Mouse (Mus musculus) stomach, postnatal 0 days (tissue): ENCODE measurements around the gene Nodal. TPM values are rescaled to one million over a fixed set of nuclear protein-coding genes. Genes with fewer than 3 reads are reported as not detected.

Source experiments
- ATAC-seq: fragments of 200-750 bp; cut with Nextera tagmentation; 2 replicates; pipeline ENCODE4 v1.8.0; 2017; ENCODE audit not compliant: low FRiP score, low TSS enrichment
- DNase-seq: peaks from one replicate; pipeline ENCODE4 v3.0.0-alpha.2; 2016; ENCODE audit warnings: low spot score
- H3K27ac ChIP-seq: fragments of 300-500 bp; sonication (generic); replicated peaks from 2 replicates; pipeline ENCODE4 v1.5.1; 2014; ENCODE audit warnings: mild to moderate bottlenecking, control low read depth
- H3K27me3 ChIP-seq: fragments of 300-500 bp; sonication (generic); 2 replicates; pipeline ENCODE4 v1.6.1; 2014; ENCODE audit warnings: low read length; ENCODE audit not compliant: control insufficient read depth, insufficient read depth
- H3K36me3 ChIP-seq: fragments of 300-500 bp; sonication (generic); 2 replicates; pipeline ENCODE4 v1.6.1; 2014; ENCODE audit warnings: low read length, mixed read lengths; ENCODE audit not compliant: control insufficient read depth, insufficient read depth
- H3K4me1 ChIP-seq: fragments of 300-500 bp; sonication (generic); replicated peaks from 2 replicates; pipeline ENCODE4 v1.6.1; 2014; ENCODE audit warnings: antibody characterized with exemption; ENCODE audit not compliant: control insufficient read depth, insufficient read depth
- H3K4me2 ChIP-seq: fragments of 300-500 bp; sonication (generic); replicated peaks from 2 replicates; pipeline ENCODE4 v1.6.1; 2014; ENCODE audit warnings: low read depth, mild to moderate bottlenecking, control low read depth, moderate library complexity
- H3K4me3 ChIP-seq: fragments of 300-500 bp; sonication (generic); 2 replicates; pipeline ENCODE4 v1.5.1; 2014; ENCODE audit warnings: low read depth, low read length, control low read depth
- H3K9ac ChIP-seq: fragments of 300-500 bp; sonication (generic); 2 replicates; pipeline ENCODE4 v1.6.1; 2014; ENCODE audit warnings: mild to moderate bottlenecking, low read length, control low read depth, mixed read lengths
- H3K9me3 ChIP-seq: fragments of 300-500 bp; sonication (generic); 2 replicates; pipeline ENCODE4 v1.6.1; 2016; ENCODE audit warnings: low read length; ENCODE audit not compliant: control insufficient read depth
- CTCF ChIP-seq: IDR thresholded peaks from 2 replicates; pipeline ENCODE4 v1.5.1; 2016; ENCODE audit warnings: antibody characterized with exemption, low read depth, mild to moderate bottlenecking, moderate library complexity
- EP300 ChIP-seq: optimal IDR thresholded peaks from 2 replicates; pipeline ENCODE3; 2016; ENCODE audit warnings: antibody characterized with exemption
- WGBS: fragments of 180-500 bp; shearing (Covaris S2); extraction: QIAGEN DNeasy Blood & Tissue Kit; methylation state at CpG from one replicate; pipeline ENCODE4 v1.1.7; 2014; 5-methylcytosine and 5-hydroxymethylcytosine counted together
- polyA plus RNA-seq: library from polyadenylated mRNA; unstranded; fragments of >200 nt; fragmentation: Nextera tagmentation; extraction: Ambion mirVana; gene quantifications from 2 replicates; pipeline ENCODE4 v1.2.1, GENCODE M21; 2015

Gene Nodal
- polyA plus RNA-seq, 1 experiment from 2014 or later, result not detected

DNA sequence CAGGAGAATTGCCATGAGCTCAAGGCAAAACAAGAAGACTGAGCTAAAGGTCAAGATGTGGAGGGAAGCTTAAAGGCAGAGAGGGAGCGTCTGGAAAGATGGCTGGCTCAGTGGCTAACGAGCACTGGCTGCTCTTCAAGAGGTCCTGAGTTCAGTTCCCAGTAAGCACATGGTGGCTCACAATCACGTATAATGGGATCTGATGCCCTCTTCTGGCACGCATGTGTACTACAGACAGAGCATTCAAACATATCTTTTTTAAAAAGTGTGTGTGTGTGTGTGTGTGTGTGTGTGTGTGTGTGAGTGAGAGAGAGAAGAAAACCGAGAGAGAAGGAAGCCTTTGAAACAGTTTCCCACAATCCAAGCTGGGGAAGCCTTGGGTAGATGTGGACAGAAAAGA is 15.3 kb upstream of the Nodal start:
- 74% methylated on average over 5 of the region's 5 CpGs for WGBS
- H3K27me3 ChIP-seq, result no peaks in the 10 kb centered on the region
- DNase-seq, result no peak
- H3K4me3 ChIP-seq, result no peak overlapping the region
- ATAC-seq, result no peak
- H3K4me2 ChIP-seq, result no peak overlapping the region
- H3K9me3 ChIP-seq, result no peaks in the 10 kb centered on the region
- no peak overlapping the region for H3K27ac ChIP-seq
- H3K9ac ChIP-seq, result no peak overlapping the region
- no peaks in the 10 kb centered on the region for H3K4me1 ChIP-seq
- no peaks in the 10 kb centered on the region for H3K36me3 ChIP-seq
- no peak for TF ChIP-seq EP300
- TF ChIP-seq CTCF, result peak; percentile 57

DNA sequence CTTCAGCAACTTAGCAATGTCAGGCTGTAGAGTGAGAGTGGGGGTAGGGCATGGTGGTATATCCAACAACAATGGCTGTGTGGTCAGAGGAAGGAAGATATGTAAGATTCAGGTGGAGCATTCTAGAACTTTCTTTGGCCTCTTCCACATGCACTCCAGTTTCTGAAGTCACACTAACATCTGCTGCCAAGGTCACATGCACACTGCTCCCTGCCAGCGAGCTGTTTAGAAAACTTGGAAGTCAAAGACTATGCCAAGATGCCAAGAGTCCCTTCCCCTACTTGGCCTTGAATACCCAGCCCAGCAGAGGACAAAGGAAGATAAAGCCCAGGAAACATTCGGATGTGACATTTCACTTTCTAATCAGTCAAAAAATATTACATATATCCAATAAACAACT is 14.9 kb upstream of the Nodal start:
- TF ChIP-seq CTCF, result no peak
- TF ChIP-seq EP300, result no peak
- H3K4me1 ChIP-seq, result no peaks in the 10 kb centered on the region
- no peak for DNase-seq
- H3K4me2 ChIP-seq, result no peak overlapping the region
- H3K27ac ChIP-seq, result no peak overlapping the region
- no peaks in the 10 kb centered on the region for H3K9me3 ChIP-seq
- no peak for ATAC-seq
- no peak overlapping the region for H3K4me3 ChIP-seq
- H3K36me3 ChIP-seq, result no peaks in the 10 kb centered on the region
- 76% methylated on average over 2 of the region's 2 CpGs for WGBS
- no peak overlapping the region for H3K9ac ChIP-seq
- no peaks in the 10 kb centered on the region for H3K27me3 ChIP-seq

DNA sequence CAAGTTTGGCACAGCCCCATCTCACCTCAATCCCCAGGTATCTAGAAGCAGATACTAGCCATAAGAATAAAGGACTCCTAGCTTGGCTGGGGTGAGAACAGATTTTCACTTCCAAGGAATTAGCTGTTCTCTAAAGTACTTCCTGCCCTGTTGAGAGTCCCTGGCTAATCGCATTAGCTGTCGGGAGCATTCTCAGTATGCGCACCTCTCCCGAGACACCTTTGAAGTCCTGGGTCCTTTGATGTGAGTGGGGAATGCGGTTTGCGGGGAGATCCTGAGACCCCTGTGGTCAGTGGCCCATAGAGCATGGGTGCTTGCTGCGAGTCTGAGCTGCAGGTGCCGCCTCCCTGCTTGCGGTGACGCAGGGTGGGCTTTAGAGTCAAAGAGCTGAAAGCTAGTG is 11.8 kb upstream of the Nodal start:
- no peak for DNase-seq
- Histone ChIP-seq H3K4me3 (no peak overlapping the region), H3K4me2 (no peak overlapping the region)

DNA sequence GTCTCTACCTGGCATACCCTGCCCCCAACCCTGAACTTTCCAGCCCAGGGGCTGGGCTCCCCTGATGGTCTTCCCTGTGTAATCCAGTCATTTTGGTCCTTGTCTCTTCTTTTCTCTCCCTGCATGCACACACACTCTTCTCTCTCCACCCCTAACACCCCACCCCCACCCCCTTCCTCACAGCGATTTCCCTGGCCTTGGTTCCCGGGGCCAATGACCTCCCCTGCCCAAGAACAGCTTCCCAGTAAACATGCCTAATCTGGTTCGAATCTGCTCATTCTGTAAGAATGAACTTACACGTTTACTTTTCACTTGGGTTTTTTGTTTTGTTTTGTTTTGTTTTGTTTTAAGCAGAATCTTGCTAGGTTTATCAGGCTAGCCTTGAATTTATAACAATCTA is 8.0 kb upstream of the Nodal start:
- H3K36me3 ChIP-seq, result no peaks in the 10 kb centered on the region
- ATAC-seq (no peak), DNase-seq (no peak)
- H3K4me3 ChIP-seq, result no peak overlapping the region
- TF ChIP-seq EP300, result no peak
- no peak for TF ChIP-seq CTCF
- no peak overlapping the region for H3K9ac ChIP-seq
- H3K27ac ChIP-seq, result no peak overlapping the region
- H3K27me3 ChIP-seq, result no peaks in the 10 kb centered on the region
- H3K9me3 ChIP-seq, result no peaks in the 10 kb centered on the region
- H3K4me1 ChIP-seq, result no peaks in the 10 kb centered on the region
- H3K4me2 ChIP-seq, result no peak overlapping the region
- WGBS, result 10% methylated on average over 4 of the region's 4 CpGs

More for the DNA sequence above, 11.8 kb upstream of the Nodal start:
- no peaks in the 10 kb centered on the region for H3K27me3 ChIP-seq
- H3K4me1 ChIP-seq, result no peaks in the 10 kb centered on the region
- H3K27ac ChIP-seq, result no peak overlapping the region
- H3K36me3 ChIP-seq, result no peaks in the 10 kb centered on the region
- H3K9ac ChIP-seq, result no peak overlapping the region
- no peaks in the 10 kb centered on the region for H3K9me3 ChIP-seq
- TF ChIP-seq CTCF (no peak), EP300 (no peak)
- ATAC-seq, result no peak
- 13% methylated on average over 10 of the region's 10 CpGs for WGBS

DNA sequence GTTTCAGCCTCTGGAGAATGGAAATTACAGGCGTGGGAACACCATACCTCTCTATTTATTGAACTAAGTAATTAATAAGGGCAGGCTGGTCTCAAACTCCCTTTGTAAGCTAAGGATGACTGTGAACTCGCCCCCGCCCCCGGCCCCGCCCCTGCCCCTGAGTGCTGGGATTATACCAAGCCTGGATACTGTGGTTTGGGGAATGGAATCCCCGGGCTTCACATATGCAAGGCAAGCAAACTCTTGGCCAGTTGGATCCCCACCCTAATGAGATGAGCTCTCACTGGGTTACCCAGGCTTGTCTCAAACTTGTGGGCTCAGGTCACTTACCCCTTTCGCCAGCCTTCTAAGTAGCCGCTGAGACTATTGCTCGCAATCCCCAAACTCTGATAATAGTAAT is 7.6 kb upstream of the Nodal start:
- ATAC-seq (no peak), DNase-seq (no peak)
- H3K27ac ChIP-seq, result no peak overlapping the region
- no peak overlapping the region for H3K9ac ChIP-seq
- WGBS, result 32% methylated on average over 9 of the region's 9 CpGs
- TF ChIP-seq EP300, result no peak
- no peak for TF ChIP-seq CTCF
- H3K4me3 ChIP-seq, result no peak overlapping the region
- no peaks in the 10 kb centered on the region for H3K9me3 ChIP-seq
- H3K4me1 ChIP-seq, result no peaks in the 10 kb centered on the region
- H3K36me3 ChIP-seq, result no peaks in the 10 kb centered on the region
- H3K4me2 ChIP-seq, result no peak overlapping the region
- H3K27me3 ChIP-seq, result no peaks in the 10 kb centered on the region

DNA sequence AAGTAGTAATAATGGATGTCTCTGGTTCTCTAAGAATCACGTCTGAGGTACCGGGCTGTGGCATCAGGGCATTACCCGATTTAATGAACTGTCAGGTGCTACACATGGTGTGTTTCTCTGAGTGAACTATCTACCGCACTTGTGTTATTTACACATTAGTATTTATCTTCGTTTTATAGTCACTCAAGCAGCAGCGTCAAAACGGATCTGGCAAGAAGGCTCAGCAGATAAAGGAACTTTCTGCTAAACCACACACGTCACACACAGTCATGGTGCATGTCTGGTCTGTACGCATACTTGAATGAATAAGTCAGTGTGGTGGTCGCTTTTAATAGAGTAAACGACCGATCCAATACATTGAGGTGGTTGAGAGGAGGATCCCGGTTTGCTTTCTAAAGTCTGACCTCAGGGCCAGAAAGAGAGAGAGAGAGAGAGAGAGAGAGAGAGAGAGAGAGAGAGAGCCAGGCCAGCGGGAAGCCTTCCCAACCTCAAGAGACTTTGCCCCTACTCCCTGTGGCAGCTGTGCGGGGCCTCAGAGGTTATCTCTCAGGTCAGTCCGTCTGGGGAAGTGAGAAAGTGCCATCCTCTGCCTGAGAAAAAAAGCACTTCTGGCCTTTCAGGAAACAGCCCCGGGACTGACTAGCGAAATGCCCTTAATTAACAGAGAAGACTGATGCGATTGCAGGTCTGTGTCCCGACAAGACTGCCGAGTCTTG is 4.7 kb upstream of the Nodal start:
- 27% methylated on average over 21 of the region's 21 CpGs for WGBS
- DNase-seq, result no peak
- Histone ChIP-seq H3K4me2 (no peak overlapping the region), H3K36me3 (no peaks in the 10 kb centered on the region), H3K27ac (no peak overlapping the region), H3K4me1 (0 out of 2 replicates have a peak, but pooled peaks cover under 1% of the 10 kb centered on the region), H3K27me3 (no peaks in the 10 kb centered on the region), H3K9ac (no peak overlapping the region), H3K4me3 (no peak overlapping the region), H3K9me3 (no peaks in the 10 kb centered on the region)
- ATAC-seq, result no peak
- no peak for TF ChIP-seq CTCF
- no peak for TF ChIP-seq EP300
